Mouse (Mus musculus) limb, embryonic 12.5 days (tissue): ENCODE measurements around the gene Nadk. TPM values are rescaled to one million over a fixed set of nuclear protein-coding genes. Genes with fewer than 3 reads are reported as not detected.
A peak's percentile ranks its signal among the peaks of the same experiment; 100 is the strongest.

Experiments used
- ATAC-seq: fragments of 200-750 bp; cut with Nextera tagmentation; 2 replicates; pipeline ENCODE4 v1.8.0; 2017; ENCODE audit warnings: low read depth, moderate TSS enrichment; ENCODE audit not compliant: insufficient number of reproducible peaks, insufficient read depth, low FRiP score, low TSS enrichment
- H3K27ac ChIP-seq: fragments of 300-500 bp; sonication (generic); 2 replicates; pipeline ENCODE4 v1.5.1; 2016; ENCODE audit warnings: mild to moderate bottlenecking, moderate library complexity
- H3K27me3 ChIP-seq: fragments of 300-500 bp; sonication (generic); 2 replicates; pipeline ENCODE4 v1.6.1; 2016; ENCODE audit warnings: mild to moderate bottlenecking, moderate library complexity
- H3K36me3 ChIP-seq: fragments of 300-500 bp; sonication (generic); 2 replicates; pipeline ENCODE4 v1.6.1; 2016; ENCODE audit warnings: mild to moderate bottlenecking, moderate library complexity
- H3K4me1 ChIP-seq: fragments of 300-500 bp; sonication (generic); replicated peaks from 2 replicates; pipeline ENCODE4 v1.6.1; 2016
- H3K4me2 ChIP-seq: fragments of 300-500 bp; sonication (generic); 2 replicates; pipeline ENCODE4 v1.6.1; 2016; ENCODE audit warnings: mild to moderate bottlenecking, moderate library complexity
- H3K4me3 ChIP-seq: fragments of 300-500 bp; sonication (generic); replicated peaks from 2 replicates; pipeline ENCODE4 v1.5.1; 2016; ENCODE audit warnings: mild to moderate bottlenecking
- H3K9ac ChIP-seq: fragments of 300-500 bp; sonication (generic); replicated peaks from 2 replicates; pipeline ENCODE4 v1.6.1; 2016; ENCODE audit warnings: mild to moderate bottlenecking, moderate library complexity
- H3K9me3 ChIP-seq: fragments of 300-500 bp; sonication (generic); 2 replicates; pipeline ENCODE4 v1.6.1; 2016; ENCODE audit warnings: mild to moderate bottlenecking, moderate library complexity
- WGBS: fragments of 180-500 bp; shearing (Covaris S2); methylation state at CpG from one replicate; pipeline ENCODE4 v1.1.7; 2016; 5-methylcytosine and 5-hydroxymethylcytosine counted together
- polyA plus RNA-seq: library from polyadenylated mRNA; unstranded; fragments of >200 nt; fragmentation: Nextera tagmentation; extraction: Ambion mirVana; gene quantifications from 2 replicates; pipeline ENCODE4 v1.2.1, GENCODE M21; 2016

Gene Nadk
- 95.3 and 95.4 TPM in 2 replicates for polyA plus RNA-seq

- 72% methylated on average over 7 of the region's 7 CpGs for WGBS
- no peak for ATAC-seq
Measured at GRCm38 (mm10) chr4:155561661-155562442, at the start of gene Nadk. TSS of gene Nadk (plus strand) at chr4:155562378.

GRCm38 (mm10) chr4:155514810-155515209, 47.4 kb upstream of the Nadk start:
- Histone ChIP-seq H3K36me3 (peaks cover 18% of the 10 kb centered on the region; the same call in 1 of the 2 replicates), H3K27me3 (no peaks in the 10 kb centered on the region), H3K27ac (no peak overlapping the region), H3K4me1 (no peaks in the 10 kb centered on the region), H3K9me3 (no peaks in the 10 kb centered on the region), H3K9ac (no peak overlapping the region), H3K4me3 (no peak overlapping the region), H3K4me2 (no peak overlapping the region)
- no peak for ATAC-seq
- 91% methylated on average over 2 of the region's 2 CpGs for WGBS

More at GRCm38 (mm10) chr4:155561661-155562442, at the start of gene Nadk:
- Histone ChIP-seq H3K27ac (peak within 1 kb of the TSS; percentile 90), H3K27me3 (no peaks in the 10 kb centered on the region), H3K4me3 (peak within 1 kb of the TSS; percentile 79), H3K36me3 (peaks cover 39% of the 10 kb centered on the region), H3K9me3 (no peaks in the 10 kb centered on the region), H3K4me1 (peaks cover 39% of the 10 kb centered on the region), H3K4me2 (peak within 1 kb of the TSS; percentile 83), H3K9ac (peak within 1 kb of the TSS; percentile 42; the same call in 1 of the 2 replicates)

DNA sequence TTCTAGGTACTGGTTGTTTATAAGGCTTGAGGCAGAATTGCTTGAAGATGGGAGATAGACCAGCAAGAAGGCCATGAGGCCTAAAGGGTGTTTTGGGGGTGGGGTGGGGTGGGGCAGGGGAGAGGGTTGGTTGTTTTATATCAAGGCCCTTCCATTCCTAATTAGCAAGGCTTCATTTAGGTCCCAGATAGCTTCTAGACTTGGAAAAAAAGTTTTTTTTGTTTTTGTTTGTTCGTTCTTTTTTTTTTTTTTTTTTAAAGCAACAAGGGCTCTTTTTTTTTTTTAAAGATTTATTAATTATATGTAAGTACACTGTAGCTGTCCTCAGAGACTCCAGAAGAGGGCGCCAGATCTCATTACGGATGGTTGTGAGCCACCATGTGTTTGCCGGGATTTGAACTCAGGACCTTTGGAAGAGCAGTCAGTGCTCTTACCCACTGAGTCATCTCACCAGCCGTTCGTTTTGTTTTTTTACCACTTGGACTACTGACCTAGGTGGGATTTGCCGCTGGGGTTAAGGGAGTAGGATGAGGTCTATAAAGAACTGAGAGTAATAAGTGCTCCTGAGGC, 44.1 kb upstream of the Nadk start:
- ATAC-seq = no peak
- WGBS = 90% methylated on average over 7 of the region's 7 CpGs
- H3K36me3 ChIP-seq = peaks cover 24% of the 10 kb centered on the region

GRCm38 (mm10) chr4:155522327-155522726, 39.9 kb upstream of the Nadk start:
- H3K4me1 ChIP-seq = no peaks in the 10 kb centered on the region
- no peak for ATAC-seq
- no peak overlapping the region for H3K27ac ChIP-seq
- H3K9me3 ChIP-seq = no peaks in the 10 kb centered on the region
- H3K9ac ChIP-seq = no peak overlapping the region
- no peak overlapping the region for H3K4me2 ChIP-seq
- H3K27me3 ChIP-seq = no peaks in the 10 kb centered on the region
- 72% methylated on average over 7 of the region's 7 CpGs for WGBS
- no peak overlapping the region for H3K4me3 ChIP-seq
- H3K36me3 ChIP-seq = peaks cover 48% of the 10 kb centered on the region

More for the DNA sequence above, 44.1 kb upstream of the Nadk start:
- Histone ChIP-seq H3K4me3 (no peak overlapping the region), H3K27ac (no peak overlapping the region), H3K9ac (no peak overlapping the region), H3K9me3 (no peaks in the 10 kb centered on the region), H3K27me3 (no peaks in the 10 kb centered on the region), H3K4me1 (no peaks in the 10 kb centered on the region), H3K4me2 (no peak overlapping the region)

GRCm38 (mm10) chr4:155525751-155526150, 36.4 kb upstream of the Nadk start:
- Histone ChIP-seq H3K27me3 (no peaks in the 10 kb centered on the region), H3K9ac (no peak overlapping the region), H3K27ac (no peak overlapping the region), H3K36me3 (peaks cover 76% of the 10 kb centered on the region), H3K4me2 (no peak overlapping the region), H3K9me3 (no peaks in the 10 kb centered on the region), H3K4me1 (no peaks in the 10 kb centered on the region), H3K4me3 (no peak overlapping the region)
- WGBS = 87% methylated on average over 5 of the region's 5 CpGs
- no peak for ATAC-seq

- Histone ChIP-seq H3K9ac (no peak overlapping the region), H3K4me3 (no peak overlapping the region), H3K27ac (no peak overlapping the region), H3K4me1 (no peaks in the 10 kb centered on the region), H3K36me3 (peaks cover 86% of the 10 kb centered on the region), H3K27me3 (no peaks in the 10 kb centered on the region), H3K4me2 (no peak overlapping the region), H3K9me3 (no peaks in the 10 kb centered on the region)
- WGBS = 84% methylated on average over 3 of the region's 3 CpGs
- ATAC-seq = no peak
Measured at GRCm38 (mm10) chr4:155529294-155529693, 32.9 kb upstream of the Nadk start.

- H3K9ac ChIP-seq = no peak overlapping the region
- H3K36me3 ChIP-seq = peaks cover 86% of the 10 kb centered on the region
- ATAC-seq = no peak
- H3K4me3 ChIP-seq = no peak overlapping the region
- no peaks in the 10 kb centered on the region for H3K9me3 ChIP-seq
- H3K4me2 ChIP-seq = no peak overlapping the region
- no peaks in the 10 kb centered on the region for H3K27me3 ChIP-seq
- no peaks in the 10 kb centered on the region for H3K4me1 ChIP-seq
- 94% methylated on average over 7 of the region's 7 CpGs for WGBS
- H3K27ac ChIP-seq = no peak overlapping the region
Measured at GRCm38 (mm10) chr4:155549993-155550392, 12.2 kb upstream of the Nadk start.

- H3K27me3 ChIP-seq = no peaks in the 10 kb centered on the region
- H3K9ac ChIP-seq = no peak overlapping the region
- H3K4me2 ChIP-seq = no peak overlapping the region
- H3K27ac ChIP-seq = no peak overlapping the region
- no peaks in the 10 kb centered on the region for H3K4me1 ChIP-seq
- 87% methylated on average over 2 of the region's 2 CpGs for WGBS
- no peak for ATAC-seq
- peaks cover 86% of the 10 kb centered on the region for H3K36me3 ChIP-seq
- H3K9me3 ChIP-seq = no peaks in the 10 kb centered on the region
- H3K4me3 ChIP-seq = no peak overlapping the region
Measured at GRCm38 (mm10) chr4:155550446-155550845, 11.7 kb upstream of the Nadk start.

DNA sequence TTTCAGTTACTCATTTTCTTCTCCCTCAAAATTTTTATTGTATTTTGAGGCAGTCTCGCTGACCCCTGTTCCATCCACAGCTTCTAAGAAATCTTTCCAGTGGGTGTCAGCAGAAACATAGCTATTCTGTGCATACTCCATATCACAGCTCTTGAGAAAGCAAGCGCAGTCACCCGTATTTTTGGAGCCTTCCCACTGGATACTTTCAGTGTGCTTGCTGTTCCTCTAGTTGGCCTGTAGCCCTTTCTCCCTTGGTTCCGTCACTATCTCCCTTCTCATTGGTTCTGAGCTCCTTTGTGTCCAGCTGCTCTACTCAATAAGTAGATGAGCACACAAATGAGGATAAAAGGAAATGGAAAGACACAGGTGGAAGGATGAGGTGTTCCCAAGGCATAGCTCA, 11.1 kb upstream of the Nadk start:
- no peak for ATAC-seq
- Histone ChIP-seq H3K4me3 (no peak overlapping the region), H3K9ac (no peak overlapping the region), H3K4me1 (no peaks in the 10 kb centered on the region), H3K4me2 (no peak overlapping the region), H3K9me3 (no peaks in the 10 kb centered on the region), H3K27me3 (no peaks in the 10 kb centered on the region), H3K27ac (no peak overlapping the region), H3K36me3 (peaks cover 86% of the 10 kb centered on the region)
- WGBS = 95% methylated on average over 4 of the region's 4 CpGs

DNA sequence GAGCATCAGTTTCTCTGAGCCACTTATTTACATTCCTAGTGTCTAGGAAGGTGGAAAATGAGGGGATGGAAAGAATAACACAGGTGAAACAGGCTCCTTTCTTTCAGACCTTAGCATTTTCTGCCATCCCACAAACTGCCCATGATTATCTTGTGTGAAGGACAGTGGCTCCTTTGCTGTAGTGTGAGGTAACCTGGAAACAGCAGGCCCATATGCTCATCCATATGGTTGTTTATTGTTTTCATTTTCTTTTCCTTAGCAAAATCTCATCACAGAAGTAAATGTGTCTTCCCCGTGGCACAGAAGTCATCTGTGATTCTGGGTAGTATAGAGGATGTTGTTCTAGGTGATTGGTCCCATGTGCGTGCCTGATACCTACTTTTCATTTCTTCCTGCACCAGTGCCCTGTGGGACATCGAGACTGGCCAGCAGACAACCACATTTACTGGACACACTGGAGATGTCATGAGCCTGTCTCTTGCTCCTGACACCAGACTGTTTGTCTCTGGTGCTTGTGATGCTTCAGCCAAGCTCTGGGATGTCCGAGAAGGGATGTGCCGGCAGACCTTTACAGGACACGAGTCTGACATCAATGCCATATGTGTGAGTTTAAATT, 9.2 kb upstream of the Nadk start:
- WGBS = 92% methylated on average over 6 of the region's 6 CpGs
- Histone ChIP-seq H3K36me3 (peaks cover 95% of the 10 kb centered on the region), H3K4me1 (no peaks in the 10 kb centered on the region), H3K27ac (no peak overlapping the region), H3K9ac (no peak overlapping the region), H3K27me3 (no peaks in the 10 kb centered on the region), H3K4me3 (no peak overlapping the region), H3K4me2 (no peak overlapping the region), H3K9me3 (no peaks in the 10 kb centered on the region)
- no peak for ATAC-seq

DNA sequence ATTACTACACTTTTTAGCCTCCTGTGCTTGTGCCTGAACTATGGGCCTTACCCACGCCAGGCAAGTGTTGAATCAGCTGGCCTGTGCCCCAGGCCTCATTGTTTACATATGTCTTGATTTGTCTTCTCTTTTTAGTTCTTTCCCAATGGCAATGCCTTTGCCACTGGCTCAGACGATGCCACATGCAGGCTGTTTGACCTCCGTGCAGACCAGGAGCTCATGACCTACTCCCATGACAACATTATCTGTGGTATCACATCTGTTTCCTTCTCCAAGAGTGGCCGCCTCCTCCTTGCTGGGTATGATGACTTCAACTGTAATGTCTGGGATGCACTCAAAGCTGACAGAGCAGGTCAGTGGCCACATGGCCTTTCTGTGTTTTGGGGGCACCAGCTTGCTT, 7.3 kb upstream of the Nadk start:
- Histone ChIP-seq H3K4me2 (no peak overlapping the region), H3K9me3 (no peaks in the 10 kb centered on the region), H3K36me3 (peaks cover 95% of the 10 kb centered on the region), H3K27me3 (no peaks in the 10 kb centered on the region), H3K4me1 (no peaks in the 10 kb centered on the region), H3K4me3 (no peak overlapping the region), H3K27ac (no peak overlapping the region), H3K9ac (no peak overlapping the region)
- no peak for ATAC-seq
- WGBS = 83% methylated on average over 4 of the region's 4 CpGs
